Mouse (Mus musculus) testis, adult 2 months (tissue): ENCODE measurements around the gene Tmem178. TPM values are rescaled to one million over a fixed set of nuclear protein-coding genes. Genes with fewer than 3 reads are reported as not detected.

ENCODE experiments used
- H3K27ac ChIP-seq: fragments of 200-500 bp; 2 replicates; pipeline ENCODE4 v1.5.1; 2012; ENCODE audit warnings: low read depth, low read length; ENCODE audit not compliant: control insufficient read depth, insufficient read depth
- H3K27me3 ChIP-seq: fragments of 200-500 bp; 2 replicates; pipeline ENCODE4 v1.6.1; 2012; ENCODE audit warnings: mild to moderate bottlenecking, low read length, moderate library complexity; ENCODE audit not compliant: control insufficient read depth, insufficient read depth
- H3K36me3 ChIP-seq: fragments of 200-500 bp; 2 replicates; pipeline ENCODE4 v1.6.1; 2012; ENCODE audit warnings: mild to moderate bottlenecking, low read length; ENCODE audit not compliant: control insufficient read depth, insufficient read depth
- H3K4me1 ChIP-seq: fragments of 200-500 bp; 2 replicates; pipeline ENCODE4 v1.6.1; 2012; ENCODE audit warnings: low read length; ENCODE audit not compliant: control insufficient read depth, insufficient read depth
- H3K4me3 ChIP-seq: fragments of 200-500 bp; 2 replicates; pipeline ENCODE4 v1.5.1; 2012; ENCODE audit warnings: low read depth, mild to moderate bottlenecking, low read length, moderate library complexity, mixed read lengths; ENCODE audit not compliant: control insufficient read depth
- CTCF ChIP-seq: fragments of 200-500 bp; IDR thresholded peaks from 2 replicates; pipeline ENCODE4 v1.5.1; 2012; ENCODE audit warnings: low read depth, mild to moderate bottlenecking, inconsistent platforms, low read length, moderate library complexity; ENCODE audit not compliant: control insufficient read depth, insufficient read depth, insufficient replicate concordance
- POLR2A ChIP-seq: fragments of 200-500 bp; IDR thresholded peaks from 2 replicates; pipeline ENCODE4 v1.6.1; 2012; ENCODE audit warnings: low read depth, mild to moderate bottlenecking, inconsistent platforms, low read length, moderate library complexity; ENCODE audit not compliant: control insufficient read depth
- polyA plus RNA-seq: library from polyadenylated mRNA; depleted of rRNA; stranded (reverse); fragments of >200 nt; gene quantifications from 2 replicates; pipeline ENCODE4 v1.2.3, GENCODE M21; 2012; rRNA removed

The Tmem178 gene
- polyA plus RNA-seq = 0.24 and 0.30 TPM in 2 replicates

GRCm38 (mm10) chr17:80944530-80945198, at the start of gene Tmem178:
Gene Tmem178 (plus strand): TSS chr17:80944632.
- H3K4me1 ChIP-seq = peaks cover 3% of the 10 kb centered on the region
- H3K36me3 ChIP-seq = no peaks in the 10 kb centered on the region
- no peaks in the 10 kb centered on the region for H3K27me3 ChIP-seq
- TF ChIP-seq POLR2A (no peak), CTCF (no peak)
- H3K4me3 ChIP-seq = peak within 1 kb of the TSS; percentile 35
- H3K27ac ChIP-seq = no peak within 1 kb of the TSS

DNA sequence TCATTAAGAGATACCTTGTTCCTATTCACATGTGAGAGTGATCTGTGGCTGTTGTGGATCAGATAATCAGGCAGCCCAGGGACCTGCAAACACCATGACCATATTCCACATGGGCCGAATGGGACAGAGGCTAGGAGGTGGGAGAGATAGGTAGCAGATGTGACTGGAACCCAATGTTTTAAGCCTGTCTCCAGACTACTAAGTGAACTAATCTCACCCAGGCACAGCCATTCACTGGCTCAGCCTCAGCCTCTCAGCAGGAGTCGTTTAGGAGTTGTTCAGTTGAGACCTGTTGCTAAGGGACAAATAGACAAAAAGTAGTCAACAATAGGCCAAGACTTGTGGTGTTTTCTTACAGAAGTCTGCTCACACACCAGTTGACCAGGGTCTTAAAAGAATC, 48.0 kb upstream of the Tmem178 start:
- no peaks in the 10 kb centered on the region for H3K27me3 ChIP-seq
- H3K27ac ChIP-seq = no peak overlapping the region
- no peaks in the 10 kb centered on the region for H3K4me1 ChIP-seq
- H3K36me3 ChIP-seq = no peaks in the 10 kb centered on the region
- no peak overlapping the region for H3K4me3 ChIP-seq
- TF ChIP-seq CTCF (no peak), POLR2A (no peak)

- H3K27me3 ChIP-seq = no peaks in the 10 kb centered on the region
- H3K4me3 ChIP-seq = no peak overlapping the region
- no peaks in the 10 kb centered on the region for H3K4me1 ChIP-seq
- no peaks in the 10 kb centered on the region for H3K36me3 ChIP-seq
- TF ChIP-seq CTCF (no peak), POLR2A (no peak)
- H3K27ac ChIP-seq = no peak overlapping the region
Measured at GRCm38 (mm10) chr17:80897709-80898440, 46.6 kb upstream of the Tmem178 start.

GRCm38 (mm10) chr17:80899513-80900199, 44.8 kb upstream of the Tmem178 start:
- TF ChIP-seq POLR2A (no peak), CTCF (no peak)
- H3K4me1 ChIP-seq = peaks cover 2% of the 10 kb centered on the region
- no peaks in the 10 kb centered on the region for H3K36me3 ChIP-seq
- H3K27me3 ChIP-seq = no peaks in the 10 kb centered on the region
- H3K27ac ChIP-seq = no peak overlapping the region
- H3K4me3 ChIP-seq = no peak overlapping the region

GRCm38 (mm10) chr17:80900200-80900520, 44.3 kb upstream of the Tmem178 start:
- peaks cover 6% of the 10 kb centered on the region for H3K4me1 ChIP-seq
- H3K36me3 ChIP-seq = no peaks in the 10 kb centered on the region
- TF ChIP-seq POLR2A (no peak), CTCF (no peak)
- no peak overlapping the region for H3K27ac ChIP-seq
- H3K4me3 ChIP-seq = no peak overlapping the region
- no peaks in the 10 kb centered on the region for H3K27me3 ChIP-seq

- H3K27ac ChIP-seq = no peak overlapping the region
- H3K4me3 ChIP-seq = no peak overlapping the region
- no peaks in the 10 kb centered on the region for H3K27me3 ChIP-seq
- peaks cover 6% of the 10 kb centered on the region for H3K4me1 ChIP-seq
- no peaks in the 10 kb centered on the region for H3K36me3 ChIP-seq
- no peak for TF ChIP-seq CTCF
- no peak for TF ChIP-seq POLR2A
Measured at GRCm38 (mm10) chr17:80901885-80902284, 42.5 kb upstream of the Tmem178 start.
